Mouse (Mus musculus): ENCODE results near the gene Sept5. TPM values are rescaled to one million over a fixed set of nuclear protein-coding genes. Genes with fewer than 3 reads are reported as not detected.

The Sept5 gene
- polyA plus RNA-seq, 1 experiment, result 62.5 TPM

DNA sequence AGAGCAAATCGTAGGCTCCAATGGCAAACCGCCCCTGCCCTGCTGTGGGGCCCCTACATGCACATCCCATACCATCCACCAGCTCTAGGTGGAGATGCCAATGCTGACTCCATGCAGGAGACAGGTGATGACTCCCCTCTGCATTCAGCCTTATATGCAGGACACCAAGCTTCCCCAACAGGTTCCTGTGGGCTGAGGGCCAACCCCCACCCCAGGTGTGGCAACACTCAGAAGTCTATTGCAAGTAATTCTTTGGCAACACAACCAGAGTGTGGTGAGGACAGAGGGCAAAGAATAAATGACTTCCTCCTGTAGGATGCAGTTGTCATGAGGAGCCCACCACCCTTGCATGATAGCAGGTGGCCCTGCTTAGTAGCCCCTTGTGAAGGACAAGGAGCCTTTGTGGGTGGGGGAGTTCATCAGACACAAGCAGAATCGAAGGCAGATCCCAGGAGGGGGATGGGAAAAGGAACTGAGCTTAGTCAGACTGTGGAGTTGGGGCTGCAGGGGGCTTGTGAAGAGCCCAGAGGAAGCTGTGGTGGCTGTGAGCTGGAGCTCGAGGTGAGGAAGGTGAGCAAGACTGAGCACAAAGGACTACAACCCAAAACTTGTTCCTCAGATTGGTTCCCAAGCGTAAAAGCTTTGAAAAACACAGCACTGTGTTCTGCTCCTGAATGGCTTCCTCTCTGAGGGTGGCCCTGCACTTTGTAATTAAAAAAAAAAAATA, 25.8 kb upstream of the Sept5 start:
- Histone ChIP-seq H3K27ac (ENCODE audit: control insufficient read depth, insufficient read depth, low read depth, low read length) (no peak overlapping the region), H3K27me3 (ENCODE audit: control insufficient read depth, insufficient read depth, low read length) (no peaks in the 10 kb centered on the region), H3K4me1 (ENCODE audit: control insufficient read depth, insufficient read depth, low read length) (no peaks in the 10 kb centered on the region), H3K36me3 (ENCODE audit: control insufficient read depth, insufficient read depth, low read length) (no peaks in the 10 kb centered on the region), H3K4me3 (ENCODE audit: control insufficient read depth, low read depth, low read length) (no peak overlapping the region)
- TF ChIP-seq POLR2A (IDR thresholded peaks at IDR 0.05; ENCODE audit: control insufficient read depth, low read depth, low read length), result no peak
- TF ChIP-seq CTCF (IDR thresholded peaks at IDR 0.05; ENCODE audit: control insufficient read depth, insufficient read depth, insufficient replicate concordance, low read depth, low read length), result no peak

GRCm38 (mm10) chr16:18653290-18654160, 23.8 kb upstream of the Sept5 start:
- Histone ChIP-seq H3K36me3 (ENCODE audit: control insufficient read depth, insufficient read depth, low read length) (no peaks in the 10 kb centered on the region), H3K27me3 (ENCODE audit: control insufficient read depth, insufficient read depth, low read length) (no peaks in the 10 kb centered on the region), H3K4me3 (ENCODE audit: control insufficient read depth, low read depth, low read length) (no peak overlapping the region), H3K27ac (ENCODE audit: control insufficient read depth, insufficient read depth, low read depth, low read length) (no peak overlapping the region), H3K4me1 (ENCODE audit: control insufficient read depth, insufficient read depth, low read length) (no peaks in the 10 kb centered on the region)
- no peak for TF ChIP-seq POLR2A (IDR thresholded peaks at IDR 0.05; ENCODE audit: control insufficient read depth, low read depth, low read length)
- TF ChIP-seq CTCF (IDR thresholded peaks at IDR 0.05; ENCODE audit: control insufficient read depth, insufficient read depth, insufficient replicate concordance, low read depth, low read length), result no peak

DNA sequence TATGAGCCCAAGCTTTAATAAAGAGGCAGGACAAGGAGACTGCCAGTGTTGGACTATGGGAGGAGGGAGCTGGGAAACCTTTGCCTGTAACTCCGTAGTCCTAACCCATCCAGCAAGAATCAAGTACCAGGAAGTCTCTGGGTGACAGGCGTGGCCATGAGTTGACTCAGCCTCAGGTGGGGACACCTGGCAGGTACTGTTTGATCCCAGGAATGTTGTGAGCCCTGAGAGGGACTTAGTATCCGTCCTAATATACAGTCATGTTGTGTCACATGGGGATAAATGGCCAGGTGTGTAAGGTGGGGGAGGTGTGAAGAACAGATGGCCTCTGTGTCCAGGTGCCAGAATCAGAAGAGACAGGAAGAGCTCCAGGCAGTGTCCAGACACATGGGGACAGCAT, 19.4 kb upstream of the Sept5 start:
- no peaks in the 10 kb centered on the region for H3K27me3 ChIP-seq (ENCODE audit: control insufficient read depth, insufficient read depth, low read length)
- H3K27ac ChIP-seq (ENCODE audit: control insufficient read depth, insufficient read depth, low read depth, low read length), result no peak overlapping the region
- no peaks in the 10 kb centered on the region for H3K4me1 ChIP-seq (ENCODE audit: control insufficient read depth, insufficient read depth, low read length)
- H3K36me3 ChIP-seq (ENCODE audit: control insufficient read depth, insufficient read depth, low read length), result no peaks in the 10 kb centered on the region
- H3K4me3 ChIP-seq (ENCODE audit: control insufficient read depth, low read depth, low read length), result no peak overlapping the region
- no peak for TF ChIP-seq CTCF (IDR thresholded peaks at IDR 0.05; ENCODE audit: control insufficient read depth, insufficient read depth, insufficient replicate concordance, low read depth, low read length)
- no peak for TF ChIP-seq POLR2A (IDR thresholded peaks at IDR 0.05; ENCODE audit: control insufficient read depth, low read depth, low read length)

DNA sequence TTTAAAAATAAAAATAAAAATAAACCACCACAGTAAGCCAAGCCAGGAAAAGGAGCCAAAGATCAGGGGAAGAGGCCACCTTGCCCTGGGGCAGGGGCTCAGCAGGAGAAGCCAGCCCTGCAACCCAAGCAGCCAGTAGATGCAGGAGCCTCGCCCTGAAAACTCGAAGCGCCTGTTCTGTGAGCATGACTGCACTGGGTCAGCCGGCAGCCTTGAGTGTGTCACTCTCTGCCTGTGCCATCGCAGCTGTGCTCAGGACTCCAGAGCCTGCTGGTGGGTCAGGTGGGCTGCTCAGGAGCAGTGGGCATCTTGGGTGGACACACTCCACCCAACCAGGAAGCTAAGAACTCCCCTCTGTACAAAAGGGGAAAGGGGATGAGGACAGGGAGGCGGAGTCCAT, 15.6 kb upstream of the Sept5 start:
- no peaks in the 10 kb centered on the region for H3K36me3 ChIP-seq (ENCODE audit: control insufficient read depth, insufficient read depth, low read length)
- H3K4me3 ChIP-seq (ENCODE audit: control insufficient read depth, low read depth, low read length), result no peak overlapping the region
- H3K27me3 ChIP-seq (ENCODE audit: control insufficient read depth, insufficient read depth, low read length), result no peaks in the 10 kb centered on the region
- H3K27ac ChIP-seq (ENCODE audit: control insufficient read depth, insufficient read depth, low read depth, low read length), result no peak overlapping the region
- TF ChIP-seq POLR2A (IDR thresholded peaks at IDR 0.05; ENCODE audit: control insufficient read depth, low read depth, low read length) (no peak), CTCF (IDR thresholded peaks at IDR 0.05; ENCODE audit: control insufficient read depth, insufficient read depth, insufficient replicate concordance, low read depth, low read length) (no peak)
- no peaks in the 10 kb centered on the region for H3K4me1 ChIP-seq (ENCODE audit: control insufficient read depth, insufficient read depth, low read length)

- Histone ChIP-seq H3K4me3 (ENCODE audit: control insufficient read depth, low read depth, low read length) (no peak overlapping the region), H3K27ac (ENCODE audit: control insufficient read depth, insufficient read depth, low read depth, low read length) (no peak overlapping the region), H3K36me3 (ENCODE audit: control insufficient read depth, insufficient read depth, low read length) (no peaks in the 10 kb centered on the region), H3K4me1 (ENCODE audit: control insufficient read depth, insufficient read depth, low read length) (no peaks in the 10 kb centered on the region), H3K27me3 (ENCODE audit: control insufficient read depth, insufficient read depth, low read length) (no peaks in the 10 kb centered on the region)
- TF ChIP-seq POLR2A (IDR thresholded peaks at IDR 0.05; ENCODE audit: control insufficient read depth, low read depth, low read length) (no peak), CTCF (IDR thresholded peaks at IDR 0.05; ENCODE audit: control insufficient read depth, insufficient read depth, insufficient replicate concordance, low read depth, low read length) (no peak)
Observed at GRCm38 (mm10) chr16:18644485-18644884, 14.7 kb upstream of the Sept5 start.

DNA sequence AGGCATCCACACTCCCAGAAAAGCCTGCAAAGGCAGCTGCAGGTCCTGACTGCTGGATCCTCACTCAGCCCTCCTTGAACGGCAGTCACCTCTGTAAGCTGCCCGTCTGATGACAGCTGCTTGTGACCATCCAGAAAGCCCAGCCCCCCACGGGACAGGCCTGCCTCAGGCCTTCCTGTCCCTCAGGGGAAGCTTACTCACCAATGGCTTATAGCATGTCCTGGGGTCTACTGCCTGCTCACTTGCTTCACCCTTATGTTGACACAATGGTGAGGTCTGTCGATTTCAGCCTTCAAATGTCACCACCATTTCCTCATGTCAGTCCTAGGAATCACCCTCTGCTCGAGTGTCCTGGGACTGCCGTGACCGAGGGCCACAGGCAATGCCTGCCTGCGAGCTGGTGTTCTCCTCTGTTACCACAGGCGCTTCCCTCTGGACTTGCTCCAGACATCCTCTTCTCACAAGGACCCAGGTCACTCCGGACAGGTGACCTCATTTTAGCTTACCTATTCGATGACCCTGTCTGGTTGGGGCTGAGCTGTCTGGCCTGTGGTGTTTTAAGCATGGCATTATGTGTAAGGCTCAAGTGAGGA, 13.7 kb upstream of the Sept5 start:
- TF ChIP-seq POLR2A (IDR thresholded peaks at IDR 0.05; ENCODE audit: control insufficient read depth, low read depth, low read length) (no peak), CTCF (IDR thresholded peaks at IDR 0.05; ENCODE audit: control insufficient read depth, insufficient read depth, insufficient replicate concordance, low read depth, low read length) (no peak)
- Histone ChIP-seq H3K27ac (ENCODE audit: control insufficient read depth, insufficient read depth, low read depth, low read length) (no peak overlapping the region), H3K4me3 (ENCODE audit: control insufficient read depth, low read depth, low read length) (no peak overlapping the region), H3K36me3 (ENCODE audit: control insufficient read depth, insufficient read depth, low read length) (no peaks in the 10 kb centered on the region), H3K4me1 (ENCODE audit: control insufficient read depth, insufficient read depth, low read length) (no peaks in the 10 kb centered on the region), H3K27me3 (ENCODE audit: control insufficient read depth, insufficient read depth, low read length) (no peaks in the 10 kb centered on the region)

DNA sequence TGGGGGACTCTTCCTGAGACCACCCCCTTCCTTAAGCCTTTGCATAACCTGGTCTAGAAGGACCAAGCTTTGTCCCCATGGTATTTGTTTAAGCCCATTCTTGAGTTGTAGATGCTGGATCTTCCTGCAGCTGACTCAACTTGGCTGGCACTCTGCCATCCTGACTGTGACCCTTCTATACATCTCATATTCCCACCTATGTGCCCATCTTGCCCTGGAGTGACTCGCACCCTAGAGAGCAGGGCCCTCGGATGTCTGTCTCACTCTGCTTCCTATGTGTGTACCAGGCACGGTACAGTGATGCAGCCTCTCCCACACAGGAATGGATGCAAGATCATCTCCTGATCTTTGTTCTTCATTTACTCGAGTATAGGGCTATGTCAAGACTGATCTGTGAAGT, 13.1 kb upstream of the Sept5 start:
- Histone ChIP-seq H3K4me3 (ENCODE audit: control insufficient read depth, low read depth, low read length) (no peak overlapping the region), H3K36me3 (ENCODE audit: control insufficient read depth, insufficient read depth, low read length) (no peaks in the 10 kb centered on the region), H3K4me1 (ENCODE audit: control insufficient read depth, insufficient read depth, low read length) (no peaks in the 10 kb centered on the region), H3K27ac (ENCODE audit: control insufficient read depth, insufficient read depth, low read depth, low read length) (no peak overlapping the region), H3K27me3 (ENCODE audit: control insufficient read depth, insufficient read depth, low read length) (no peaks in the 10 kb centered on the region)
- TF ChIP-seq POLR2A (IDR thresholded peaks at IDR 0.05; ENCODE audit: control insufficient read depth, low read depth, low read length) (no peak), CTCF (IDR thresholded peaks at IDR 0.05; ENCODE audit: control insufficient read depth, insufficient read depth, insufficient replicate concordance, low read depth, low read length) (no peak)
